ENCODE assay signal across 23 mouse cellular contexts in the genomic region with DNA sequence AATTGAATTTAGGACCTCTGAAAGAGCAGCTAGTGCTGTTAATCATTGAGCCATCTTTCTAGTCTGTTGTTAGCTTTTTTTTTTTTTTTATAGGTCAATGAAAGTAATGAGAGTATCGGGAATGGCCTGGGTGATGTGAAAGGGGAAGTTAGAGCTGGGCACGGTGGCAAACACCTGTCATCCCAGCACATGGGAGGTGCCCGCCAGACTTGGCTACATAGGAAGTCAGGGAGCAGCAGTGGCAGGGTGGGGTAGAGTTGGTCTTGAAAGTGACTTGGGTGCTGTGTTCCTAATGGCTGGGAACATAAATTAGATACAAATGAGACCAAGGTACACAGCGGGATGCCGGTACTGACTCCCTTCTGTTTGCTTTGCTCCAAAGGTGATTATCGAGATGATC.
"Had no signal": no experiment of that assay in that cellular context is flagged by ENCODE, and none has a peak within 500 bp of the region (broad histone marks: within the 10 kb centered on the region; RNA-seq: fewer than 3 reads in every experiment).

No protein-coding gene starts in this region.

- H3K27ac ChIP-seq: gastrocnemius, adult 2 months; hindbrain, embryonic 10.5 days; hindbrain, embryonic 12.5 days; hindbrain, embryonic 14.5 days; intestine, embryonic 15.5 days; layer of hippocampus, adult 2 months; limb, embryonic 13.5 days; limb, embryonic 15.5 days had no signal

- H3K9ac ChIP-seq: heart, embryonic 12.5 days; hindbrain, embryonic 12.5 days; hindbrain, embryonic 14.5 days; intestine, embryonic 15.5 days; limb, embryonic 13.5 days; limb, embryonic 15.5 days had no signal

- H3K4me2 ChIP-seq: heart, embryonic 12.5 days; hindbrain, embryonic 12.5 days; hindbrain, embryonic 14.5 days; intestine, embryonic 15.5 days; limb, embryonic 13.5 days; limb, embryonic 15.5 days had no signal

- H3K27me3 ChIP-seq: heart, embryonic 12.5 days; hindbrain, embryonic 12.5 days; intestine, embryonic 15.5 days; limb, embryonic 13.5 days; limb, embryonic 15.5 days had no signal

- DNase-seq: gastrocnemius, adult 2 months; gastrocnemius, postnatal 10 days; gastrocnemius, postnatal 25 days; heart, adult 18-20 months; heart, postnatal 10 days; heart, postnatal 4 days; kidney, adult 18-20 months; kidney, adult 8-10 months; kidney, postnatal 10 days; kidney, postnatal 25 days; kidney, postnatal 4 days; left cerebral cortex, postnatal 4 days had no signal

- ATAC-seq: hindbrain, embryonic 16.5 days; inflammation-experienced regulatory T-cells, adult 6 months; intestine, embryonic 15.5 days; intestine, postnatal 0 days had no signal

- H3K4me3 ChIP-seq: gastrocnemius, adult 2 months; heart, embryonic 12.5 days; hindbrain, embryonic 10.5 days; hindbrain, embryonic 12.5 days; intestine, embryonic 15.5 days; layer of hippocampus, adult 2 months; limb, embryonic 13.5 days; limb, embryonic 15.5 days had no signal

- H3K9me3 ChIP-seq: heart, embryonic 12.5 days; hindbrain, embryonic 12.5 days; intestine, embryonic 15.5 days; limb, embryonic 13.5 days; limb, embryonic 15.5 days had no signal
